Mouse (Mus musculus) MEL (cell line): Measurements from ENCODE around the gene Pnpla6. TPM values are rescaled to one million over a fixed set of nuclear protein-coding genes. Genes with fewer than 3 reads are reported as not detected.

Experiments
- DNase-seq: peaks from one replicate; pipeline ENCODE4 v3.0.0; 2011; ENCODE audit warnings: low read depth, low spot score
- H3K27ac ChIP-seq: 2 replicates; pipeline ENCODE4 v1.5.1; 2012; ENCODE audit warnings: low read depth, mild to moderate bottlenecking, control low read depth, low read length, moderate library complexity; ENCODE audit not compliant: control insufficient read depth
- H3K27me3 ChIP-seq, 2 experiments: fragments of 150-350 bp in 1 of 2; sonication (generic) in 1 of 2; 2 replicates each; pipeline ENCODE4 v1.6.1; 2012; ENCODE audit warnings: low read length in 2 of 2, mild to moderate bottlenecking in 2 of 2, improper control_type of control experiment in 1 of 2, moderate library complexity in 1 of 2; ENCODE audit not compliant: insufficient read depth in 2 of 2, control insufficient read depth in 1 of 2
- H3K36me3 ChIP-seq, 2 experiments: 2 replicates each; pipeline ENCODE4 v1.6.1; 2012 to 2014; ENCODE audit warnings: low read length in 2 of 2, improper control_type of control experiment in 1 of 2, inconsistent platforms in 1 of 2, mild to moderate bottlenecking in 1 of 2; ENCODE audit not compliant: insufficient read depth in 2 of 2, control insufficient read depth in 1 of 2
- H3K4me1 ChIP-seq, 2 experiments: fragments of 150-350 bp in 1 of 2; sonication (generic) in 1 of 2; 2 replicates each; pipeline ENCODE4 v1.6.1; 2012; ENCODE audit warnings: low read length in 2 of 2, improper control_type of control experiment in 1 of 2, mild to moderate bottlenecking in 1 of 2; ENCODE audit not compliant: insufficient read depth in 2 of 2, control insufficient read depth in 1 of 2
- H3K4me3 ChIP-seq, 2 experiments: fragments of 150-350 bp in 1 of 2; sonication (generic) in 1 of 2; 2 replicates each; pipeline ENCODE4 v1.5.1; 2012; ENCODE audit warnings: low read depth in 2 of 2, low read length in 2 of 2, mild to moderate bottlenecking in 2 of 2, moderate library complexity in 2 of 2, control low read depth in 1 of 2, improper control_type of control experiment in 1 of 2; ENCODE audit not compliant: control insufficient read depth in 1 of 2, insufficient read depth in 1 of 2
- H3K79me2 ChIP-seq: 2 replicates; pipeline ENCODE4 v1.6.1; 2012; ENCODE audit warnings: mild to moderate bottlenecking, low read length, moderate library complexity; ENCODE audit not compliant: control insufficient read depth, poor library complexity, insufficient read depth
- H3K9ac ChIP-seq: 2 replicates; pipeline ENCODE4 v1.6.1; 2012; ENCODE audit warnings: low read depth, mild to moderate bottlenecking, control low read depth, low read length, moderate library complexity; ENCODE audit not compliant: control insufficient read depth, poor library complexity, severe bottlenecking
- H3K9me3 ChIP-seq: fragments of 150-350 bp; sonication (generic); replicated peaks from 2 replicates; pipeline ENCODE4 v1.6.1; 2012; ENCODE audit warnings: mild to moderate bottlenecking, low read length, improper control_type of control experiment, moderate library complexity; ENCODE audit not compliant: insufficient read depth
- BHLHE40 ChIP-seq: IDR thresholded peaks from 2 replicates; pipeline ENCODE4 v1.6.1; 2012; ENCODE audit warnings: low read depth, mild to moderate bottlenecking, inconsistent platforms, low read length, improper control_type of control experiment, borderline replicate concordance
- CTCF ChIP-seq, 3 experiments: IDR thresholded peaks in 2 of 3; conservative IDR thresholded peaks in 1 of 3; 2 replicates each; pipeline ENCODE4 v1.5.1; 2011 to 2012; ENCODE audit warnings: low read length in 3 of 3, low read depth in 2 of 3, mild to moderate bottlenecking in 2 of 3, improper control_type of control experiment in 1 of 3, inconsistent platforms in 1 of 3, mixed read lengths in 1 of 3, moderate library complexity in 1 of 3; ENCODE audit not compliant: control insufficient read depth in 1 of 3, insufficient read depth in 1 of 3, poor library complexity in 1 of 3, severe bottlenecking in 1 of 3
- ELF1 ChIP-seq: IDR thresholded peaks from 2 replicates; pipeline ENCODE4 v1.6.1; 2014; ENCODE audit warnings: low read depth, mild to moderate bottlenecking, inconsistent platforms, low read length, improper control_type of control experiment, moderate library complexity
- GATA1 ChIP-seq: IDR thresholded peaks from 2 replicates; pipeline ENCODE4 v1.6.1; 2011; ENCODE audit warnings: low read depth, low read length, improper control_type of control experiment
- HCFC1 ChIP-seq: IDR thresholded peaks from 2 replicates; pipeline ENCODE4 v1.6.1; 2012; ENCODE audit warnings: low read depth, mild to moderate bottlenecking, inconsistent platforms, low read length, improper control_type of control experiment, moderate library complexity
- MAFK ChIP-seq: IDR thresholded peaks from 2 replicates; pipeline ENCODE4 v1.6.1; 2011; ENCODE audit warnings: low read depth, mild to moderate bottlenecking, low read length, improper control_type of control experiment, borderline replicate concordance
- MAX ChIP-seq: IDR thresholded peaks from 2 replicates; pipeline ENCODE4 v1.6.1; 2011; ENCODE audit warnings: low read length, improper control_type of control experiment
- MXI1 ChIP-seq: IDR thresholded peaks from 2 replicates; pipeline ENCODE4 v1.6.1; 2011; ENCODE audit warnings: mild to moderate bottlenecking, low read depth, low read length, improper control_type of control experiment
- MYB ChIP-seq: IDR thresholded peaks from 2 replicates; pipeline ENCODE4 v1.6.1; 2011; ENCODE audit warnings: mild to moderate bottlenecking, low read depth, low read length, improper control_type of control experiment
- MYC ChIP-seq: IDR thresholded peaks from 2 replicates; pipeline ENCODE4 v1.6.1; 2011; ENCODE audit warnings: low read depth, mild to moderate bottlenecking, low read length, improper control_type of control experiment, moderate library complexity
- NELFE ChIP-seq: IDR thresholded peaks from 2 replicates; pipeline ENCODE4 v1.6.1; 2011; ENCODE audit warnings: low read depth, low read length, improper control_type of control experiment
- POLR2A ChIP-seq, 2 experiments: IDR thresholded peaks; 2 replicates each; pipeline ENCODE4 v1.6.1; 2011 to 2012; ENCODE audit warnings: low read length in 2 of 2, mild to moderate bottlenecking in 2 of 2, control low read depth in 1 of 2, improper control_type of control experiment in 1 of 2, low read depth in 1 of 2, moderate library complexity in 1 of 2; ENCODE audit not compliant: control insufficient read depth in 1 of 2, insufficient read depth in 1 of 2, poor library complexity in 1 of 2
- RCOR1 ChIP-seq: IDR thresholded peaks from 2 replicates; pipeline ENCODE4 v1.6.1; 2012; ENCODE audit warnings: low read depth, mild to moderate bottlenecking, inconsistent platforms, low read length, improper control_type of control experiment
- SIN3A ChIP-seq: IDR thresholded peaks from 2 replicates; pipeline ENCODE4 v1.6.1; 2012; ENCODE audit warnings: low read length, improper control_type of control experiment, inconsistent platforms
- TBP ChIP-seq: IDR thresholded peaks from 2 replicates; pipeline ENCODE4 v1.8.0; 2011; ENCODE audit warnings: low read depth, low read length, improper control_type of control experiment
- TCF12 ChIP-seq: IDR thresholded peaks from 2 replicates; pipeline ENCODE4 v1.6.1; 2014; ENCODE audit warnings: low read depth, mild to moderate bottlenecking, inconsistent platforms, low read length, improper control_type of control experiment, moderate library complexity
- UBTF ChIP-seq: IDR thresholded peaks from 2 replicates; pipeline ENCODE4 v1.6.1; 2012; ENCODE audit warnings: low read depth, mild to moderate bottlenecking, inconsistent platforms, low read length, improper control_type of control experiment, moderate library complexity, borderline replicate concordance; ENCODE audit not compliant: insufficient read depth
- ZC3H11A ChIP-seq: IDR thresholded peaks from 2 replicates; pipeline ENCODE4 v1.6.1; 2012; ENCODE audit warnings: low read depth, mild to moderate bottlenecking, inconsistent platforms, low read length, improper control_type of control experiment
- ZKSCAN1 ChIP-seq: IDR thresholded peaks from 2 replicates; pipeline ENCODE4 v1.6.1; 2012; ENCODE audit warnings: low read depth, mild to moderate bottlenecking, inconsistent platforms, low read length, improper control_type of control experiment, moderate library complexity
- ZNF384 ChIP-seq: IDR thresholded peaks from 2 replicates; pipeline ENCODE4 v1.6.1; 2012; ENCODE audit warnings: low read depth, mild to moderate bottlenecking, inconsistent platforms, low read length, improper control_type of control experiment
- polyA plus RNA-seq, 2 experiments: library from polyadenylated mRNA; stranded (reverse) in 1 of 2; unstranded in 1 of 2; fragments of >175 nt in 1 of 2; fragments of >200 nt in 1 of 2; gene quantifications; 2 replicates each; pipeline versions ENCODE4 v1.2.1 to v1.2.4; 2012; ENCODE audit warnings: low replicate concordance in 2 of 2, low read depth in 1 of 2; ENCODE audit not compliant: insufficient read length in 2 of 2, insufficient read depth in 1 of 2, missing spikeins in 1 of 2
- total RNA-seq: library from RNA; depleted of rRNA; stranded (reverse); fragments of 300-350 nt; gene quantifications from 2 replicates; pipeline ENCODE4 v1.2.3, GENCODE M21; 2012

Pnpla6 gene
- total and polyA plus RNA-seq, 3 experiments = 8.6 to 16.5 TPM; not detected in 1

DNA sequence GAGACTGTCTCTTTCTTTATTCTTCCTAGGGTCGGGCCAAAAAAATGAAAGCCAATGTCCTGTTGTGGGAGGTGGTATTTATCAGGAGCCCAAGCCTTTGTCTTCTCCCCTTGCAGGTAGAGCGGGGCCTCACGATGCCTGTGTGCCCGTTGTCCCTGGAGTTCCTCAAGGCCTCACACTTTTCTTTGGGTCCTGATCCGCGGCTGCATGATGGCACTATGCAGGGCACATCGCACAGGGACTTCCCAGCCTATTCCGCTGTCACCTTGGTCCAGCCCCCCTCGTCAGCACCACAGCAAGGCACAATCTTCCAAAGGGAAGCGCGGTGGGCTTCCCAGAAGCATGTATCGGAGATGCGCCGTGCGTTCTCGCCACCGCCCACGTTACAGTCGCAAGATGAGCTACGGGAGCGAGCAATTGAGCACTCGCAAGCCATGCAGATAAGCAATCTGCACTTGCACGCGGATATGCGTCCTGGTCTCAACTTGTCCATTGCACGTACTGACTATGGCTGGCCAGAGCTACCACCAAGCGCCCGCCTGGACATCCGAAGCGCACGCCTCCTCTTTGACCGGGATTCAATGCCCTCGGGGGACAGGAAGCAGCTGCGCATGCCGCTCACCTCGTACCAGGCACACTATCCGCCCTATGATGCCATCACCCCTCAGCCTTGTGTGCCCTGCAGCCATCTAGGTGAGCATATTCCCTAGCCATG lies 39.3 kb upstream of the Pnpla6 start:
- DNase-seq = no peak
- no peaks in the 10 kb centered on the region for H3K9me3 ChIP-seq
- H3K4me1 ChIP-seq = no peaks in the 10 kb centered on the region
- no peaks in the 10 kb centered on the region for H3K79me2 ChIP-seq
- no peak overlapping the region for H3K27ac ChIP-seq
- TF ChIP-seq RCOR1 (no peak), ZC3H11A (no peak), BHLHE40 (no peak), GATA1 (no peak), POLR2A (IDR thresholded peaks at IDR 0.05; ENCODE audit: control insufficient read depth in 1 of 2, insufficient read depth in 1 of 2, low read depth in 1 of 2, low read length in 2 of 2, poor library complexity in 1 of 2) (no peak), NELFE (no peak), ELF1 (no peak), TCF12 (no peak), SIN3A (no peak), MAFK (no peak), CTCF (IDR thresholded peaks at IDR 0.05 in 2 of 3, conservative IDR thresholded peaks at IDR 0.05 in 1 of 3; ENCODE audit: control insufficient read depth in 1 of 3, insufficient read depth in 1 of 3, low read depth in 2 of 3, low read length in 3 of 3, poor library complexity in 1 of 3, severe bottlenecking in 1 of 3) (no peak), HCFC1 (no peak), UBTF (no peak), MXI1 (no peak), MAX (no peak), TBP (no peak), MYB (no peak), ZNF384 (no peak), ZKSCAN1 (no peak)
- 0 out of 4 replicates have a peak, but pooled peaks cover 0 to 2% of the 10 kb centered on the region in 2 experiments for H3K27me3 ChIP-seq
- no peaks in the 10 kb centered on the region for H3K36me3 ChIP-seq
- no peak overlapping the region for H3K9ac ChIP-seq
- H3K4me3 ChIP-seq = no peak overlapping the region

DNA sequence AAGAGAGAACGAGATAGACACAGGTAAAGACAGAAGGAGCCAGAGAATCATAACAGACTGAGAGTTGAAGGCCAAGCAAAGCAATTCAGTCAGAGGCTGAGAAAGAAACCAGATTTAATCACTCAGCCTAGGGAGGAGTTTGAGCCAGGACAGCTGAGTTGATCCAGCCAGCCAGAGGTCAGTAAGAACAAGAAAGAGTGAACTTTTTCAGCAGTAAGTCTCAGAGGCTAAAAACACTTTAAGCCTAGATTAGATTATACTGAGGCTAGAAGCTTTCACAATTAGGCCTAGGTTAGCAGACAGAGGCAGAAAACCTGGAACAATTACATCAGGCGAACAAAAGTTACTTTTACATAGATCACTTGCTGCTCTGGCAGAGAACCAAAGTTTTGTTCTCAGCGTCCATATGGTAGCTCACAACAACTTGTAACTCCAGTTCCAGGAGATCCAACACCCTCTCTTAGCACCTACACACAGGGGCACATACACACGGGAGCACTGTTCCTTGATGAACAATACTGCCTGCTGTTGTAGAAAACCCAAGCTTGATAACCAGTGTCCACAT lies 34.9 kb upstream of the Pnpla6 start:
- no peaks in the 10 kb centered on the region for H3K9me3 ChIP-seq
- H3K4me1 ChIP-seq = peaks cover 0 to 10% of the 10 kb centered on the region in 2 experiments; a peak in 2 of 4 replicates
- peaks cover 0 to 10% of the 10 kb centered on the region in 2 experiments; a peak in 1 of 4 replicates for H3K36me3 ChIP-seq
- H3K9ac ChIP-seq = no peak overlapping the region
- no peaks in the 10 kb centered on the region for H3K27me3 ChIP-seq
- H3K27ac ChIP-seq = no peak overlapping the region
- H3K79me2 ChIP-seq = no peaks in the 10 kb centered on the region
- DNase-seq = no peak
- no peak for TF ChIP-seq UBTF
- no peak for TF ChIP-seq MYC
- H3K4me3 ChIP-seq = no peak overlapping the region
